Mouse (Mus musculus) lung, embryonic 16.5 days (tissue): Measurements from ENCODE around the gene Ush2a. TPM values are rescaled to one million over a fixed set of nuclear protein-coding genes. Genes with fewer than 3 reads are reported as not detected.

ENCODE experiments used
- ATAC-seq: fragments of 200-750 bp; cut with Nextera tagmentation; 2 replicates; pipeline ENCODE4 v1.8.0; 2017; ENCODE audit warnings: low read depth, mild to moderate bottlenecking, moderate library complexity
- H3K27ac ChIP-seq: fragments of 300-500 bp; sonication (generic); 2 replicates; pipeline ENCODE4 v1.5.1; 2014; ENCODE audit warnings: mild to moderate bottlenecking, control low read depth, low read length
- H3K27me3 ChIP-seq: fragments of 300-500 bp; sonication (generic); 2 replicates; pipeline ENCODE4 v1.6.1; 2014; ENCODE audit warnings: low read depth, low read length, mixed read lengths; ENCODE audit not compliant: control insufficient read depth, insufficient read depth
- H3K36me3 ChIP-seq: fragments of 300-500 bp; sonication (generic); 2 replicates; pipeline ENCODE4 v1.6.1; 2014; ENCODE audit warnings: low read length; ENCODE audit not compliant: control insufficient read depth, insufficient read depth
- H3K4me1 ChIP-seq: fragments of 300-500 bp; sonication (generic); replicated peaks from 2 replicates; pipeline ENCODE4 v1.6.1; 2014; ENCODE audit warnings: low read length, mixed read lengths; ENCODE audit not compliant: control insufficient read depth, insufficient read depth
- H3K4me2 ChIP-seq: fragments of 300-500 bp; sonication (generic); 2 replicates; pipeline ENCODE4 v1.6.1; 2014; ENCODE audit warnings: low read depth, low read length, control low read depth
- H3K4me3 ChIP-seq: fragments of 300-500 bp; sonication (generic); 2 replicates; pipeline ENCODE4 v1.5.1; 2014; ENCODE audit warnings: mild to moderate bottlenecking, low read length, control low read depth
- H3K9ac ChIP-seq: fragments of 300-500 bp; sonication (generic); 2 replicates; pipeline ENCODE4 v1.6.1; 2014; ENCODE audit warnings: low read length, control low read depth
- H3K9me3 ChIP-seq: fragments of 300-500 bp; sonication (generic); 2 replicates; pipeline ENCODE4 v1.6.1; 2016; ENCODE audit warnings: low read length; ENCODE audit not compliant: control insufficient read depth
- WGBS: fragments of 180-500 bp; shearing (Covaris S2); extraction: QIAGEN DNeasy Blood & Tissue Kit; methylation state at CpG from one replicate; pipeline ENCODE4 v1.1.7; 2014; 5-methylcytosine and 5-hydroxymethylcytosine counted together
- polyA plus RNA-seq: library from polyadenylated mRNA; unstranded; fragments of >200 nt; fragmentation: Nextera tagmentation; extraction: Ambion mirVana; gene quantifications from 2 replicates; pipeline ENCODE4 v1.2.1, GENCODE M21; 2015

Ush2a gene
- polyA plus RNA-seq, 1 experiment from 2014 or later: 0.11 TPM

- Histone ChIP-seq H3K36me3 (no peaks in the 10 kb centered on the region), H3K27me3 (no peaks in the 10 kb centered on the region), H3K27ac (no peak overlapping the region), H3K9me3 (no peaks in the 10 kb centered on the region), H3K4me1 (no peaks in the 10 kb centered on the region), H3K9ac (no peak overlapping the region), H3K4me3 (no peak overlapping the region), H3K4me2 (no peak overlapping the region)
- 76% methylated on average over 2 of the region's 2 CpGs for WGBS
- no peak for ATAC-seq
These were observed 158.7 kb downstream of the Ush2a start for GRCm38 (mm10) chr1:188420543-188420942.

GRCm38 (mm10) chr1:188428172-188428571 lies 166.3 kb downstream of the Ush2a start:
- WGBS: 41% methylated on average over 6 of the region's 6 CpGs
- ATAC-seq: no peak
- H3K4me2 ChIP-seq: no peak overlapping the region
- H3K9me3 ChIP-seq: no peaks in the 10 kb centered on the region
- H3K27ac ChIP-seq: no peak overlapping the region
- H3K27me3 ChIP-seq: no peaks in the 10 kb centered on the region
- no peak overlapping the region for H3K9ac ChIP-seq
- no peak overlapping the region for H3K4me3 ChIP-seq
- H3K36me3 ChIP-seq: no peaks in the 10 kb centered on the region
- H3K4me1 ChIP-seq: peaks cover 3% of the 10 kb centered on the region; the same call in 1 of the 2 replicates

- no peaks in the 10 kb centered on the region for H3K9me3 ChIP-seq
- H3K4me3 ChIP-seq: no peak overlapping the region
- no peak overlapping the region for H3K27ac ChIP-seq
- no peaks in the 10 kb centered on the region for H3K27me3 ChIP-seq
- ATAC-seq: no peak
- H3K4me2 ChIP-seq: no peak overlapping the region
- H3K36me3 ChIP-seq: no peaks in the 10 kb centered on the region
- no peak overlapping the region for H3K9ac ChIP-seq
- 25% methylated on average over 3 of the region's 3 CpGs for WGBS
- peaks cover 3% of the 10 kb centered on the region; the same call in 1 of the 2 replicates for H3K4me1 ChIP-seq
These were observed 168.9 kb downstream of the Ush2a start for GRCm38 (mm10) chr1:188430689-188431088.

GRCm38 (mm10) chr1:188447964-188448363 lies 186.1 kb downstream of the Ush2a start:
- no peaks in the 10 kb centered on the region for H3K4me1 ChIP-seq
- H3K27ac ChIP-seq: no peak overlapping the region
- H3K27me3 ChIP-seq: no peaks in the 10 kb centered on the region
- no peaks in the 10 kb centered on the region for H3K9me3 ChIP-seq
- ATAC-seq: no peak
- H3K4me3 ChIP-seq: no peak overlapping the region
- H3K36me3 ChIP-seq: no peaks in the 10 kb centered on the region
- H3K9ac ChIP-seq: no peak overlapping the region
- H3K4me2 ChIP-seq: no peak overlapping the region
- 58% methylated on average over 5 of the region's 5 CpGs for WGBS

- no peak for ATAC-seq
These were observed 194.8 kb downstream of the Ush2a start for GRCm38 (mm10) chr1:188456466-188457175.

GRCm38 (mm10) chr1:188457221-188458008 lies 195.6 kb downstream of the Ush2a start:
- no peak overlapping the region for H3K9ac ChIP-seq
- H3K4me2 ChIP-seq: no peak overlapping the region
- H3K4me1 ChIP-seq: no peaks in the 10 kb centered on the region
- 61% methylated on average over 13 of the region's 13 CpGs for WGBS
- H3K4me3 ChIP-seq: no peak overlapping the region
- no peak for ATAC-seq
- no peaks in the 10 kb centered on the region for H3K27me3 ChIP-seq
- no peaks in the 10 kb centered on the region for H3K9me3 ChIP-seq
- H3K36me3 ChIP-seq: no peaks in the 10 kb centered on the region
- no peak overlapping the region for H3K27ac ChIP-seq

More at GRCm38 (mm10) chr1:188456466-188457175, 194.8 kb downstream of the Ush2a start:
- WGBS: 78% methylated on average over 13 of the region's 13 CpGs
- H3K27me3 ChIP-seq: no peaks in the 10 kb centered on the region
- no peak overlapping the region for H3K27ac ChIP-seq
- no peaks in the 10 kb centered on the region for H3K36me3 ChIP-seq
- H3K9ac ChIP-seq: no peak overlapping the region
- no peak overlapping the region for H3K4me3 ChIP-seq
- H3K4me2 ChIP-seq: no peak overlapping the region
- no peaks in the 10 kb centered on the region for H3K9me3 ChIP-seq
- no peaks in the 10 kb centered on the region for H3K4me1 ChIP-seq

- H3K9ac ChIP-seq: no peak overlapping the region
- no peak overlapping the region for H3K4me3 ChIP-seq
- WGBS: 52% methylated on average over 2 of the region's 2 CpGs
- H3K27ac ChIP-seq: no peak overlapping the region; the same call in 1 of the 2 replicates
- H3K4me2 ChIP-seq: no peak overlapping the region
- no peaks in the 10 kb centered on the region for H3K36me3 ChIP-seq
- H3K4me1 ChIP-seq: no peaks in the 10 kb centered on the region
- ATAC-seq: peak; percentile 73
- no peaks in the 10 kb centered on the region for H3K9me3 ChIP-seq
- no peaks in the 10 kb centered on the region for H3K27me3 ChIP-seq
These were observed 199.4 kb downstream of the Ush2a start for GRCm38 (mm10) chr1:188461203-188461602.

GRCm38 (mm10) chr1:188464653-188465052 lies 202.8 kb downstream of the Ush2a start:
- ATAC-seq: no peak
- H3K27ac ChIP-seq: no peak overlapping the region
- H3K9me3 ChIP-seq: no peaks in the 10 kb centered on the region
- no peak overlapping the region for H3K4me3 ChIP-seq
- H3K9ac ChIP-seq: no peak overlapping the region
- H3K4me2 ChIP-seq: no peak overlapping the region
- H3K36me3 ChIP-seq: no peaks in the 10 kb centered on the region
- H3K27me3 ChIP-seq: no peaks in the 10 kb centered on the region
- no peaks in the 10 kb centered on the region for H3K4me1 ChIP-seq

GRCm38 (mm10) chr1:188468371-188468783 lies 206.6 kb downstream of the Ush2a start:
- no peak overlapping the region for H3K27ac ChIP-seq
- peak; percentile 71 for ATAC-seq
- no peak overlapping the region for H3K9ac ChIP-seq
- no peaks in the 10 kb centered on the region for H3K36me3 ChIP-seq
- H3K4me2 ChIP-seq: no peak overlapping the region
- H3K9me3 ChIP-seq: no peaks in the 10 kb centered on the region
- H3K4me3 ChIP-seq: no peak overlapping the region
- 59% methylated on average over 10 of the region's 10 CpGs for WGBS
- H3K4me1 ChIP-seq: no peaks in the 10 kb centered on the region
- H3K27me3 ChIP-seq: no peaks in the 10 kb centered on the region
